Mouse (Mus musculus): ENCODE measurements around the gene Tnfsf14. TPM values are rescaled to one million over a fixed set of nuclear protein-coding genes. Genes with fewer than 3 reads are reported as not detected.

Gene Tnfsf14
- polyA plus RNA-seq, 1 experiment from 2014 or later, result 0.09 TPM

GRCm38 (mm10) chr17:57195326-57196010 lies 1.5 kb upstream of the Tnfsf14 start:
- no peak overlapping the region for H3K4me2 ChIP-seq (replicated peaks)
- peak; percentile 52; the same call in 1 of the 2 replicates for ATAC-seq (ENCODE audit: insufficient number of reproducible peaks, insufficient read depth, low FRiP score, low TSS enrichment)
- WGBS, result 77% methylated on average over 8 of the region's 8 CpGs
- no peaks in the 10 kb centered on the region for H3K4me1 ChIP-seq
- no peaks in the 10 kb centered on the region for H3K27me3 ChIP-seq
- H3K9me3 ChIP-seq, result no peaks in the 10 kb centered on the region
- H3K36me3 ChIP-seq, result no peaks in the 10 kb centered on the region
- no peak overlapping the region for H3K9ac ChIP-seq
- H3K4me3 ChIP-seq, result no peak overlapping the region
- H3K27ac ChIP-seq, result no peak overlapping the region

GRCm38 (mm10) chr17:57194771-57195170 lies 794 bp upstream of the Tnfsf14 start:
- H3K9ac ChIP-seq, result no peak overlapping the region
- 79% methylated on average over 3 of the region's 3 CpGs for WGBS

GRCm38 (mm10) chr17:57188510-57189192 lies 5.3 kb downstream of the Tnfsf14 start:
- Histone ChIP-seq H3K27me3 (no peaks in the 10 kb centered on the region), H3K9me3 (no peaks in the 10 kb centered on the region), H3K36me3 (no peaks in the 10 kb centered on the region), H3K4me2 (replicated peaks) (no peak overlapping the region), H3K27ac (no peak overlapping the region), H3K4me3 (no peak overlapping the region), H3K9ac (no peak overlapping the region), H3K4me1 (no peaks in the 10 kb centered on the region)
- ATAC-seq (ENCODE audit: insufficient number of reproducible peaks, insufficient read depth, low FRiP score, low TSS enrichment), result no peak
- 82% methylated on average over 12 of the region's 12 CpGs for WGBS

More at GRCm38 (mm10) chr17:57194771-57195170, 794 bp upstream of the Tnfsf14 start:
- H3K27ac ChIP-seq, result no peak overlapping the region
- no peak for ATAC-seq (ENCODE audit: insufficient number of reproducible peaks, insufficient read depth, low FRiP score, low TSS enrichment)
- H3K36me3 ChIP-seq, result no peaks in the 10 kb centered on the region
- no peaks in the 10 kb centered on the region for H3K4me1 ChIP-seq
- H3K9me3 ChIP-seq, result no peaks in the 10 kb centered on the region
- H3K27me3 ChIP-seq, result no peaks in the 10 kb centered on the region
- no peak overlapping the region for H3K4me3 ChIP-seq
- no peak overlapping the region for H3K4me2 ChIP-seq (replicated peaks)

- no peaks in the 10 kb centered on the region for H3K4me1 ChIP-seq
- H3K9me3 ChIP-seq, result no peaks in the 10 kb centered on the region
- no peak for ATAC-seq (ENCODE audit: insufficient number of reproducible peaks, insufficient read depth, low FRiP score, low TSS enrichment)
- H3K27ac ChIP-seq, result no peak overlapping the region
- no peaks in the 10 kb centered on the region for H3K27me3 ChIP-seq
- H3K4me2 ChIP-seq (replicated peaks), result no peak overlapping the region
- H3K4me3 ChIP-seq, result no peak overlapping the region
- no peaks in the 10 kb centered on the region for H3K36me3 ChIP-seq
- WGBS, result 62% methylated on average over 2 of the region's 2 CpGs
- no peak overlapping the region for H3K9ac ChIP-seq
These were observed 8.3 kb downstream of the Tnfsf14 start for GRCm38 (mm10) chr17:57185641-57186040.

GRCm38 (mm10) chr17:57182871-57183270 lies 11.1 kb downstream of the Tnfsf14 start:
- ATAC-seq (ENCODE audit: insufficient number of reproducible peaks, insufficient read depth, low FRiP score, low TSS enrichment), result no peak
- Histone ChIP-seq H3K27me3 (no peaks in the 10 kb centered on the region), H3K9ac (no peak overlapping the region), H3K4me2 (replicated peaks) (no peak overlapping the region), H3K27ac (no peak overlapping the region), H3K36me3 (no peaks in the 10 kb centered on the region), H3K9me3 (no peaks in the 10 kb centered on the region), H3K4me1 (no peaks in the 10 kb centered on the region), H3K4me3 (no peak overlapping the region)
- 72% methylated on average over 3 of the region's 3 CpGs for WGBS

- Histone ChIP-seq H3K27ac (no peak overlapping the region), H3K27me3 (no peaks in the 10 kb centered on the region), H3K4me3 (no peak overlapping the region), H3K4me2 (replicated peaks) (no peak overlapping the region), H3K9me3 (no peaks in the 10 kb centered on the region), H3K9ac (no peak overlapping the region), H3K4me1 (no peaks in the 10 kb centered on the region), H3K36me3 (no peaks in the 10 kb centered on the region)
- 28% methylated on average over 8 of the region's 8 CpGs for WGBS
- no peak for ATAC-seq (ENCODE audit: insufficient number of reproducible peaks, insufficient read depth, low FRiP score, low TSS enrichment)
These were observed 13.6 kb downstream of the Tnfsf14 start for GRCm38 (mm10) chr17:57180363-57180762.

- WGBS, result 56% methylated on average over 4 of the region's 4 CpGs
- Histone ChIP-seq H3K9me3 (no peaks in the 10 kb centered on the region), H3K9ac (no peak overlapping the region), H3K27ac (no peak overlapping the region), H3K27me3 (no peaks in the 10 kb centered on the region), H3K4me1 (no peaks in the 10 kb centered on the region), H3K36me3 (no peaks in the 10 kb centered on the region), H3K4me2 (replicated peaks) (no peak overlapping the region), H3K4me3 (no peak overlapping the region)
- no peak for ATAC-seq (ENCODE audit: insufficient number of reproducible peaks, insufficient read depth, low FRiP score, low TSS enrichment)
These were observed 20.6 kb downstream of the Tnfsf14 start for GRCm38 (mm10) chr17:57173351-57173750.

- no peak for ATAC-seq (ENCODE audit: insufficient number of reproducible peaks, insufficient read depth, low FRiP score, low TSS enrichment)
- Histone ChIP-seq H3K4me3 (no peak overlapping the region), H3K27me3 (no peaks in the 10 kb centered on the region), H3K4me1 (no peaks in the 10 kb centered on the region), H3K9me3 (no peaks in the 10 kb centered on the region), H3K9ac (no peak overlapping the region), H3K36me3 (no peaks in the 10 kb centered on the region), H3K4me2 (replicated peaks) (no peak overlapping the region), H3K27ac (no peak overlapping the region)
- WGBS, result 75% methylated on average over 5 of the region's 5 CpGs
These were observed 21.6 kb downstream of the Tnfsf14 start for GRCm38 (mm10) chr17:57172378-57172777.

- no peaks in the 10 kb centered on the region for H3K4me1 ChIP-seq
- H3K4me2 ChIP-seq (replicated peaks), result no peak overlapping the region
- H3K9ac ChIP-seq, result no peak overlapping the region
- H3K36me3 ChIP-seq, result no peaks in the 10 kb centered on the region
- WGBS, result 55% methylated on average over 5 of the region's 5 CpGs
- no peaks in the 10 kb centered on the region for H3K9me3 ChIP-seq
- H3K27me3 ChIP-seq, result no peaks in the 10 kb centered on the region
- ATAC-seq (ENCODE audit: insufficient number of reproducible peaks, insufficient read depth, low FRiP score, low TSS enrichment), result no peak
- H3K27ac ChIP-seq, result no peak overlapping the region
- no peak overlapping the region for H3K4me3 ChIP-seq
These were observed 23.2 kb downstream of the Tnfsf14 start for GRCm38 (mm10) chr17:57170616-57171260.

- Histone ChIP-seq H3K4me3 (no peak overlapping the region), H3K27me3 (no peaks in the 10 kb centered on the region), H3K36me3 (no peaks in the 10 kb centered on the region), H3K4me2 (replicated peaks) (0 out of 2 replicates have a peak overlapping the region, but pooled peaks have one; percentile 7), H3K4me1 (no peaks in the 10 kb centered on the region), H3K27ac (no peak overlapping the region), H3K9ac (no peak overlapping the region), H3K9me3 (no peaks in the 10 kb centered on the region)
- WGBS, result 10% methylated on average over 11 of the region's 11 CpGs
- ATAC-seq (ENCODE audit: insufficient number of reproducible peaks, insufficient read depth, low FRiP score, low TSS enrichment), result no peak; the same call in 1 of the 2 replicates
These were observed 26.9 kb downstream of the Tnfsf14 start for GRCm38 (mm10) chr17:57166800-57167791.

- H3K27ac ChIP-seq, result no peak overlapping the region
- ATAC-seq (ENCODE audit: insufficient number of reproducible peaks, insufficient read depth, low FRiP score, low TSS enrichment), result no peak
- no peak overlapping the region for H3K4me3 ChIP-seq
- WGBS, result 86% methylated on average over 4 of the region's 4 CpGs
- peaks cover 7% of the 10 kb centered on the region; the same call in 1 of the 2 replicates for H3K4me1 ChIP-seq
- H3K4me2 ChIP-seq (replicated peaks), result no peak overlapping the region
- no peaks in the 10 kb centered on the region for H3K36me3 ChIP-seq
- no peaks in the 10 kb centered on the region for H3K9me3 ChIP-seq
- H3K27me3 ChIP-seq, result peaks cover 27% of the 10 kb centered on the region
- no peak overlapping the region for H3K9ac ChIP-seq
These were observed 40.2 kb downstream of the Tnfsf14 start for GRCm38 (mm10) chr17:57153787-57154186.

All from embryonic facial prominence, embryonic 12.5 days (tissue).